Mouse (Mus musculus) gastrocnemius, adult 2 months (tissue): Measurements from ENCODE around the gene Rbl1. TPM values are rescaled to one million over a fixed set of nuclear protein-coding genes. Genes with fewer than 3 reads are reported as not detected.
A peak's percentile ranks its signal among the peaks of the same experiment; 100 is the strongest.

Experiments
- DNase-seq: peaks from one replicate; pipeline ENCODE4 v3.0.0; 2022
- H3K27ac ChIP-seq: fragments of 200-600 bp; 2 replicates; pipeline ENCODE4 v1.8.1; 2022; ENCODE audit warnings: mild to moderate bottlenecking
- H3K4me3 ChIP-seq: fragments of 200-600 bp; 2 replicates; pipeline ENCODE4 v1.8.1; 2022; ENCODE audit warnings: mild to moderate bottlenecking, moderate library complexity
- CTCF ChIP-seq: fragments of 200-600 bp; IDR thresholded peaks from 2 replicates; pipeline ENCODE4 v1.8.1; 2022; ENCODE audit warnings: antibody characterized with exemption, mild to moderate bottlenecking, moderate library complexity
- intact Hi-C: fragments of 180-260 bp; cut with DNase I; formaldehyde crosslinking; loops from one replicate; pipeline ENCODE4 v1.15.1; 2025
- total RNA-seq, 2 experiments: library from RNA; stranded (reverse); gene quantifications; 2 replicates each; pipeline ENCODE4 v1.2.3; 2021

Gene Rbl1
- total RNA-seq, 2 experiments from 2014 or later = 1.6 to 1.7 TPM

DNA sequence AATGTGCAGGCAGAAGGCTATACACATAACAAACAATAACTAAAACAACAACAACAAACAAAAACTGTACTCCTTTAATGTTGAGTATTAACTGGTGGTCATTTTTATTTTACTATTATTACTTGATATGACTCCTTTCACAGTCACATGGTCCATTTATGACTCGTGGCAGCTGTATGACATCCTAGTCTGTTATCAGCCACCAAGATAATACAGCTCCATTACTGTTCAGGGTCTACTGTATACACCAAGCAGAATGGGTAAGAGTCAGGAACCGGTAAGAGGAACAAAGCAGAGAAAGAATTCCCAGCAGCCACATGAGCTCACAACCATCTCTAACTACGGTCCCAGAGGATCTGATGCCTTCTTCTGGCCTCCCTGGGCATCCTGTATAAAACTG is 79.1 kb downstream of the Rbl1 start:
- no peak for TF ChIP-seq CTCF
- intact Hi-C loops = loop anchor here (5.0 kb wide), 1 partner anchor 137 kb away; no protein-coding TSS in a partner anchor
- Histone ChIP-seq H3K27ac (no peak overlapping the region), H3K4me3 (no peak overlapping the region)
- no peak for DNase-seq

DNA sequence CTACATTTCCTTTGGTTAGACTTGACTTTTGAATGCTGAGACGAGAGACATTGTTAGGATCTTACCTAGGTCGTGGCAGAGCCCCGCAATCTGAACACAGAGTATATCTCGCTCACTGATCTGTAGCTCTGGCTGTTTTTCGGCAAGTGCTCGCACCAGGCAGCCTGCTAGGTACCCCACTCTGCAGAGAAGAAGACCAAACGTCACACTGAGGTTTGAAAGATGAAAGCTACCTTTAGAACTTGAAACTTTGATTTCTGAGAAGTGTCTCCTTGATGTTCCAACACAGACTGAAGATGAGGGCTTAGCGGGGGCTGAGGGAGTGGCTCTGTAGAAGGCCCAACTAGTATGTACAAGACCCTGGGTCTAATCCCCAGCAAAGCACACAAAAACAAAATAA is 82.6 kb downstream of the Rbl1 start:
- H3K4me3 ChIP-seq = no peak overlapping the region
- no peak for DNase-seq
- H3K27ac ChIP-seq = no peak overlapping the region
- no peak for TF ChIP-seq CTCF
- intact Hi-C loops = no loop called here

GRCm38 (mm10) chr2:157119075-157119474 is 85.3 kb downstream of the Rbl1 start:
- no peak overlapping the region for H3K27ac ChIP-seq
- no peak overlapping the region for H3K4me3 ChIP-seq
- no peak for TF ChIP-seq CTCF
- no peak for DNase-seq
- intact Hi-C loops = no loop called here

DNA sequence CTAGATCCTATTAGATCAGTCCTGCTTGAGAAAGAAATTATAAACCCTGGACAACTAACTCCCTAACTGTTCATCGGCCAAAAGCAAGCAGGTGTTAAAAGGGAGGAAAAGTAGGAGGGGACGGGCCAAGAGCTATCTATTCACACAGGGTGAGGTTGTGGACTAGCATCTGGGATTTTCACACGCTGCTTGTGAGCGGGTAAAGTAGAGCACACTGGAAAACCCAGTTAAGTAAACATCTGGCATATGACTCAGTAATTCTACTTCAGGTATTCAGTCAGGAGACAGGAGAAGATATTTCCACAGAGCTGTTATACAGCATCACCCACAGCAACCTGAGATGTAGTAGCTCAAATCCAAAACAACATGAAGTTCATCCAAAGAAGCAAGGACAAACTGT is 85.8 kb downstream of the Rbl1 start:
- H3K27ac ChIP-seq = no peak overlapping the region
- DNase-seq = no peak
- intact Hi-C loops = no loop called here
- no peak for TF ChIP-seq CTCF
- H3K4me3 ChIP-seq = no peak overlapping the region

DNA sequence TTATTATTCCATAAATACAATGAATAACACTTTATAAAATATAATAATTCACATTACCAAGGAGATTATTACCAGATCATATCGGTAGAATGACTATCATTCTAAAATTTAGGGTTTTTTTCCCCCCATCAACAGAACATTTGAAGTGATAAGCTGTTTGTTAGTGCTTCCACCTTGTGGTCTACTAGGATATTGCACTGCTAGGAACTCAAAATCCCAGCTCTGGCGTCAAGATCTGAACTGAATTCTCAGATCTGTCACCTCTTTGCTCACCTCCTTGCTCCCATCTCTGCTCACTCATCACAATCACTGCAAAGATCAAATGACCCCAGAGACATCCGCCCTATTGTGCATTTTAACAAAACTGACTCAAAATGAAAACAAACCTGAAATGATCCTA is 87.4 kb downstream of the Rbl1 start:
- Histone ChIP-seq H3K27ac (no peak overlapping the region), H3K4me3 (no peak overlapping the region)
- intact Hi-C loops = no loop called here
- no peak for DNase-seq
- peak; percentile 78 for TF ChIP-seq CTCF

- no peak overlapping the region for H3K27ac ChIP-seq
- no peak for DNase-seq
- no peak for TF ChIP-seq CTCF
- intact Hi-C loops = no loop called here
- no peak overlapping the region for H3K4me3 ChIP-seq
These were observed 96.1 kb downstream of the Rbl1 start for GRCm38 (mm10) chr2:157108236-157108635.

GRCm38 (mm10) chr2:157104454-157104853 is 99.9 kb downstream of the Rbl1 start:
- TF ChIP-seq CTCF = no peak
- H3K4me3 ChIP-seq = no peak overlapping the region
- intact Hi-C loops = no loop called here
- H3K27ac ChIP-seq = no peak overlapping the region
- DNase-seq = no peak

- H3K27ac ChIP-seq = no peak overlapping the region
- TF ChIP-seq CTCF = no peak
- no peak overlapping the region for H3K4me3 ChIP-seq
- no peak for DNase-seq
- intact Hi-C loops = no loop called here
These were observed 102.1 kb downstream of the Rbl1 start for GRCm38 (mm10) chr2:157102256-157102655.

DNA sequence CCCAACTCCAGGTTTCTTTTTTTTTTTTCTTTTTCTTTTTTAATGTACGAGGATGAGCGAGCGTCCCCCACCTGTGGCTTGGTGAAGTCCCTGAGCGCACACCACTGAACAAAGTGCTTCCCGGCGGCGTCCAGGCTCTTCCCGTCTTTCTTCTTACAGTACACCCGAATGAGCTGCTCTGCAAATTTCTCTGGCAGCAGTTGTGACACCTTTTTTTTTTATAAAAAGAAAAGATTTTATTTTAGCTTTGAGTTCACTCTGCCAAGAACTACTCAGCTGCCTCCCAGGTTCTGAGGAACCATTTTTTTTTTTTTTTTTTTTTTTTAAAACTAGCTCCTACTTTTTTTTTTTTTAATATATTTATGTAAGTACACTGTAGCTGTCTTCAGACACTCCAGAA is 102.7 kb downstream of the Rbl1 start:
- Histone ChIP-seq H3K27ac (no peak overlapping the region), H3K4me3 (no peak overlapping the region)
- no peak for DNase-seq
- no peak for TF ChIP-seq CTCF
- intact Hi-C loops = no loop called here

GRCm38 (mm10) chr2:157100319-157100605 is 104.1 kb downstream of the Rbl1 start:
- no peak overlapping the region for H3K4me3 ChIP-seq
- TF ChIP-seq CTCF = no peak
- 0 out of 2 replicates have a peak overlapping the region, but pooled peaks have one; percentile 8 for H3K27ac ChIP-seq
- intact Hi-C loops = no loop called here
- no peak for DNase-seq

- no peak for DNase-seq
- intact Hi-C loops = loop anchor here (5.0 to 10.0 kb wide), 3 partner anchors 67 to 292 kb away; no protein-coding TSS in a partner anchor
- Histone ChIP-seq H3K4me3 (no peak overlapping the region), H3K27ac (no peak overlapping the region)
- no peak for TF ChIP-seq CTCF
These were observed 104.6 kb downstream of the Rbl1 start for GRCm38 (mm10) chr2:157099532-157100318.

Other genes with a start within 250 kb of the Rbl1 start
- 10 to 100 TPM; 31.9 to 33.4 TPM for gene Ndrg3, start 212.5 kb downstream of the Rbl1 start, total RNA-seq
- gene Dsn1, start 197.4 kb downstream of the Rbl1 start, total RNA-seq = 1 to 10 TPM; 1.2 to 1.6 TPM
- 1 to 10 TPM; 2.8 to 4.5 TPM for gene Soga1, start 125.3 kb downstream of the Rbl1 start, total RNA-seq
- not detected for gene Tldc2, start 117.5 kb downstream of the Rbl1 start, total RNA-seq
- 10 to 100 TPM; 15.1 to 15.8 TPM for gene Samhd1, start 69.3 kb downstream of the Rbl1 start, total RNA-seq
- gene Rpn2, start 74.5 kb upstream of the Rbl1 start, total RNA-seq = 10 to 100 TPM; 69.4 to 84.8 TPM
- gene Mroh8, start 75.0 kb upstream of the Rbl1 start, total RNA-seq = 1 to 10 TPM in 1 of 2 experiments, under 1 TPM in 1; 0.46 to 1.1 TPM
- not detected for gene Ghrh, start 143.0 kb upstream of the Rbl1 start, total RNA-seq
- gene Manbal, start 163.1 kb upstream of the Rbl1 start, total RNA-seq = 10 to 100 TPM; 13.5 TPM
- 1 to 10 TPM; 2.2 to 2.8 TPM for gene Src, start 213.9 kb upstream of the Rbl1 start, total RNA-seq